Mouse (Mus musculus) kidney, embryonic 16.5 days (tissue): ENCODE data around the gene Slc9a1. TPM values are rescaled to one million over a fixed set of nuclear protein-coding genes. Genes with fewer than 3 reads are reported as not detected.

ENCODE experiments used
- ATAC-seq: fragments of 200-750 bp; cut with Nextera tagmentation; 2 replicates; pipeline ENCODE4 v1.8.0; 2017; ENCODE audit warnings: moderate TSS enrichment; ENCODE audit not compliant: low FRiP score, low TSS enrichment
- H3K27ac ChIP-seq: fragments of 300-500 bp; sonication (generic); 2 replicates; pipeline ENCODE4 v1.5.1; 2014; ENCODE audit warnings: low read length
- H3K27me3 ChIP-seq: fragments of 300-500 bp; sonication (generic); 2 replicates; pipeline ENCODE4 v1.6.1; 2014; ENCODE audit warnings: low read length, control low read depth, mixed read lengths; ENCODE audit not compliant: insufficient read depth
- H3K36me3 ChIP-seq: fragments of 300-500 bp; sonication (generic); 2 replicates; pipeline ENCODE4 v1.6.1; 2014; ENCODE audit warnings: low read length, control low read depth, mixed read lengths; ENCODE audit not compliant: insufficient read depth
- H3K4me1 ChIP-seq: fragments of 300-500 bp; sonication (generic); 2 replicates; pipeline ENCODE4 v1.6.1; 2014; ENCODE audit warnings: low read length, control low read depth, mixed read lengths; ENCODE audit not compliant: insufficient read depth
- H3K4me2 ChIP-seq: fragments of 300-500 bp; sonication (generic); replicated peaks from 2 replicates; pipeline ENCODE4 v1.6.1; 2014; ENCODE audit warnings: low read depth, low read length
- H3K4me3 ChIP-seq: fragments of 300-500 bp; sonication (generic); 2 replicates; pipeline ENCODE4 v1.5.1; 2014; ENCODE audit warnings: mild to moderate bottlenecking, low read length
- H3K9ac ChIP-seq: fragments of 300-500 bp; sonication (generic); replicated peaks from 2 replicates; pipeline ENCODE4 v1.6.1; 2014; ENCODE audit warnings: low read length
- H3K9me3 ChIP-seq: fragments of 300-500 bp; sonication (generic); 2 replicates; pipeline ENCODE4 v1.6.1; 2016; ENCODE audit warnings: low read length, control low read depth
- WGBS: fragments of 180-500 bp; shearing (Covaris S2); extraction: QIAGEN DNeasy Blood & Tissue Kit; methylation state at CpG from one replicate; pipeline ENCODE4 v1.1.7; 2014; 5-methylcytosine and 5-hydroxymethylcytosine counted together
- polyA plus RNA-seq: library from polyadenylated mRNA; unstranded; fragments of >200 nt; fragmentation: Nextera tagmentation; extraction: Ambion mirVana; gene quantifications from 2 replicates; pipeline ENCODE4 v1.2.1, GENCODE M21; 2015

The Slc9a1 gene
- polyA plus RNA-seq, 1 experiment from 2014 or later: 9.5 TPM

DNA sequence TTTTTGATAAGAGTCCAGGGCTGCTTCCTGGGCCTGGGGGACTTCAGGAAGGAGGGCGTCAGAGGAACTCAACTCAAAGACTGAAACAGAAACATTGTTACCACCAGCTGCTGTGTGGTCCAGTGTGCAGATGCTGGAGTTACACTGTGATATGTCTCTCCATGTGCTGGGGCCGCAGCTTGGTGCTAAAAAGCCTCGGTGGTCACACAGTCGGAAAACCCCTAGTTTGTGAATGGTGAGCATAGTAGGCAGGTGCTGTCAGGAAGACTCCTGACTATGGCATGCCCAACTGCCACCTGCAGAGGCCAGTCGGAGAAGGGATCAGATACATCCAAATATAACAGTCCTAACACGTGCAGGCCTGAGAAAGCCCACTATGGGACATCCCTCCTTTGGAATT is 54.2 kb downstream of the Slc9a1 start:
- WGBS: 74% methylated on average over 6 of the region's 6 CpGs
- Histone ChIP-seq H3K4me1 (no peaks in the 10 kb centered on the region), H3K4me2 (no peak overlapping the region), H3K36me3 (peaks cover 11% of the 10 kb centered on the region), H3K9ac (no peak overlapping the region), H3K9me3 (no peaks in the 10 kb centered on the region), H3K4me3 (no peak overlapping the region), H3K27me3 (no peaks in the 10 kb centered on the region), H3K27ac (no peak overlapping the region)
- ATAC-seq: no peak

DNA sequence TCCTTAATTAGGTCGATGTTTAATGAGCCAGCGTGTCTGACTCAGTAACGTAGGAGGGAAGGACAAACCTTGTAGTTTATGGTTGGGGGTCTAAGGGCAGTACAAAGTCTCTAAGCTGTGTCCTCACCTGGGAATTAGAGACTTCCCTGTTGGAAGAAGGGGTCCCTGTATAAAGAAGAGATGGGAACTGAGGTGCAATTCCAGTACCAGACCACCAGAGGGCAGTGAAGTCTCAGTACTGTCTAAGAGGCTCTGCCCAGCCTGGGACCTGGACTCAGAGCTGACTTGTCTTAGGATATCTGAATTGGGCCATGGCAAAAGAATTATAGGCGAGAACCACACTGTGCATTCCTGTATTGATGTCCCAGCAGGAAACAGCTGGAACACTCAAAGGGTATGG is 54.6 kb downstream of the Slc9a1 start:
- no peak overlapping the region for H3K9ac ChIP-seq
- ATAC-seq: peak; percentile 29; the same call in 1 of the 2 replicates
- no peaks in the 10 kb centered on the region for H3K9me3 ChIP-seq
- 35% methylated on average over 4 of the region's 4 CpGs for WGBS
- no peaks in the 10 kb centered on the region for H3K27me3 ChIP-seq
- no peak overlapping the region for H3K4me2 ChIP-seq
- H3K4me1 ChIP-seq: no peaks in the 10 kb centered on the region
- no peak overlapping the region for H3K4me3 ChIP-seq
- peaks cover 10% of the 10 kb centered on the region for H3K36me3 ChIP-seq
- H3K27ac ChIP-seq: no peak overlapping the region

DNA sequence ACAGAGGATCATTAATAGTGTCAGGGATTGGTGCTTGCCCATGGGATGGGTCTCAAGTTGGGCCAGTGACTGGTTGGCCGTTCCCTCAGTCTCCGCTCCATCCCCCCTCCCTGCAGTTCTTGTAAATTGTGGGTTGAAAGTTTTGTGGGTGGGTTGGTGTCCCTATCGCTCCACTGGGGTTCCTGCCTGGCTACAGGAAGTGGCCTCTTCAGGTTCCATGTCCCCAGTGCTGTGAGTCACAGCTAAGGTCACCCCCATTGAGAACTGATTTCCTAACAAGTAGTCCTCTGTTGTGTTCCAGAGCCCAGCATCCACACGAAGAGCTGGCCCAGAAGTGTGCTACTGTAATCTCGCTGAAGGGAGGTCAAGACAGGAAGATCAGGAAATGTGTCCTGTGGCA is 56.6 kb downstream of the Slc9a1 start:
- Histone ChIP-seq H3K4me3 (no peak overlapping the region), H3K36me3 (peaks cover 7% of the 10 kb centered on the region), H3K27ac (no peak overlapping the region), H3K27me3 (no peaks in the 10 kb centered on the region), H3K9ac (no peak overlapping the region), H3K4me2 (no peak overlapping the region), H3K4me1 (no peaks in the 10 kb centered on the region), H3K9me3 (no peaks in the 10 kb centered on the region)
- 75% methylated on average over 5 of the region's 5 CpGs for WGBS
- no peak for ATAC-seq

DNA sequence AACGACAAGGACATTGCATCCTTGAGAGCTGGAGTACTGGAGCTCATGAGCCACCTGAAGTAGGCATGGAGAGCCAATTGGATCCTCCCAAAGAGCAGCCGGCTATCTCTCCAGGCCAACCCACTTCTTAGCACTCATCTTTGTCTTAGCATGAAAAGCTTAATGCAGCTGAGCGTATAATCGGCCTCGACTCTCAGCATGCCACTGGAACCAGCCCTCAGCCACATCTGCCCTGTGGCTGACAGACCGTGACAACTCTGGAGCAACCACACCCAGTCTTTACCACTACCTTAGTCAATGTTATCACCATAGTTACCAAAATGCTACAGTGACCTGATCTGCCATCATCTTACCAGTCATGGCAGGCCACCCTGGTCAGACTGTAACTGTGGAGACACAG is 62.0 kb downstream of the Slc9a1 start:
- H3K9ac ChIP-seq: no peak overlapping the region
- no peaks in the 10 kb centered on the region for H3K4me1 ChIP-seq
- H3K4me3 ChIP-seq: no peak overlapping the region
- H3K9me3 ChIP-seq: no peaks in the 10 kb centered on the region
- 74% methylated on average over 6 of the region's 6 CpGs for WGBS
- no peak for ATAC-seq
- H3K36me3 ChIP-seq: no peaks in the 10 kb centered on the region
- no peak overlapping the region for H3K4me2 ChIP-seq
- H3K27ac ChIP-seq: no peak overlapping the region
- H3K27me3 ChIP-seq: no peaks in the 10 kb centered on the region

DNA sequence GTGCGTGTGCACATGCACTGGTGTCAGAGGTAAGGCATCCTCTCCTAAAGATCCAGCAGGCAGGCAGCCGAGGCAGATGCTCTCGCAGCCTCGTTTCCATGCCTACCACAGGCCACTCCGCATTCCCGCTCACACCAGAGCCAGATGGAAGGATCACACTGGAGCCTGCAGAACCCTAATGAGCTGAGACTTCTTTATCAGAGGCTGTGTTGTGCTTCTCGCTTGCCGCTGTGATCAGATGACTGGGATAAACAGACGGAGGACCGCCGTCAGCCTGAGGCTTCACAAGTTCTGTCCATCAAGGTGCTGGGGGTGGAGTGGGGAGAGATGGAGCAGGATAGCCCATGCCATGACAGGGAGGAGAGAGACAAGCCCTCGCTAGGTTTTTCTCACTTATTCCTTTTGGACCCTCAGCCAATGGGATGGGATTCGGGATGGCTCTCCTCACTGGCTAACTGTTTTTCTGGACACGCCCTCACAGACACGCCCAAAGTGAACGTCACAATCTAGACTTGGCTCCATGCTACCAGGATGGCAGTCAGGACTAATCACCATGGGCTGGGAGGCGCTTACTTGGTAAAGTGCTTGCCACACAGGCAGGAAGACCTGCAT is 63.2 kb downstream of the Slc9a1 start:
- H3K4me2 ChIP-seq: 0 out of 2 replicates have a peak overlapping the region, but pooled peaks have one; percentile 14
- no peaks in the 10 kb centered on the region for H3K4me1 ChIP-seq
- no peak for ATAC-seq
- H3K4me3 ChIP-seq: no peak overlapping the region
- H3K27ac ChIP-seq: no peak overlapping the region
- H3K36me3 ChIP-seq: no peaks in the 10 kb centered on the region
- no peak overlapping the region for H3K9ac ChIP-seq
- no peaks in the 10 kb centered on the region for H3K27me3 ChIP-seq
- WGBS: 18% methylated on average over 17 of the region's 17 CpGs
- H3K9me3 ChIP-seq: no peaks in the 10 kb centered on the region

DNA sequence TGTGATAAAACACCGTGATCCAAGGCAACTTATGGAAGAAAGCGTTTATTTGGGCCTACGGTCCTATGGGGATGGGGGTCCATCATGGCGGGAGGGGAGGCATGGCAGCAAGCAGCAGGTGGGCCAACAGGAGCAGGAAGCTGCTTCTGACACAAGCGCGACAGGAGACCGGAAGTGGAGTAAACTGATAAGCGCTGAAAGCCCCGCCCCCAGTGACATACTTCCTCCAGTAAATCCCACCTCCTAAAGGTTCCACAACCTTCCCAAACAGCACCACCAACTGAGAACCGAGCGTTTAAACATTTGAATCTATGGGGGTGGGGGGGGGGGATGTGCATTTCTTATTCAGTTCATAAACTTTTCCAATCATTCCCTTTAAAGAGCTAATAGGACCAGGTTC is 66.4 kb downstream of the Slc9a1 start:
- no peak overlapping the region for H3K27ac ChIP-seq
- no peak overlapping the region for H3K9ac ChIP-seq
- H3K4me1 ChIP-seq: peaks cover 16% of the 10 kb centered on the region
- no peaks in the 10 kb centered on the region for H3K27me3 ChIP-seq
- ATAC-seq: no peak
- no peaks in the 10 kb centered on the region for H3K36me3 ChIP-seq
- 97% methylated on average over 11 of the region's 11 CpGs for WGBS
- H3K9me3 ChIP-seq: no peaks in the 10 kb centered on the region
- no peak overlapping the region for H3K4me3 ChIP-seq
- H3K4me2 ChIP-seq: no peak overlapping the region

DNA sequence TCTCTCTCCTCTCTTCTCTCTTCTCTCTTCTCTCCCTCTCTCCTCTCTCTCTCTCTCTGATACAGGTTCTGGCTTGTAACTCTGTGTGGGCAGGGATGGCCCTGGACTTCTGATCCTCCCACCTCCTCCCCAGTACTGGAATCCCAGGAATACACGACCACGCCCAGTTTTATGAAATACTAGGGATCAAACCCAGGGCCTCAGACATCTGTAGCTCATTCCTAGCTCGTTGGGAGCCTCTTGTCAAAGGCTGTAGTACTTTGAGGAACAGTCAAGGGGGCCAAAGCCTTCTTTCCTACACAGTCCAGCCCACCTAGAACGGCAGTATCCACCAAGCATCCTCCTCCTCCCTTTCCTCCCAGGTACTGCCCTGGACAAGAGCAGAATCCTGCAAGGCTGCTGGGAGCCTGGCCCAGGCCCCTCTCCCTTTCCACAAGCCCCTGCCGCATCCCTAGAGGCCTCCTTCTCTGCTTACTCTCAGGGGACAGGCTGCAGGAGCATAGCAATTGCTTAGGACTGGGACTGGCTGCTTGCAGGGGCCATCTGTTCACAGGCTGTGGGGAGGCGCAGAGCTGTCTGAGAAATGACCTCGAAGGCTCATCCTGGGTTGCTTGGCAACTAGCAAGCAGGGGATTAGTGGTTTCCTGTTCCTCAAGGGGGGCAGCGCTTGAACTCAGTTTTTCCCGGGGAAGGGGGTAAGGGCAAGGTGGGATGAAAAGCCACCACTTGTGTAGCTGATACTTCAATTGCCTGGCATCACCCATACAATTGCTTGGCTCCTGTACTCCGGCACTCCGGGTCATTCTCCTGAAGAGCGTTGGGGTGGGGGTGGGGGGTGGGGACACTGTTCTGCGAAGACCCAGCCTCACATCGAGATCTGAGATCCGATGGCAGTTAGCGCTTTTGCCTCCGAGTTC is 70.2 kb downstream of the Slc9a1 start:
- Histone ChIP-seq H3K4me1 (peaks cover 16% of the 10 kb centered on the region), H3K9me3 (no peaks in the 10 kb centered on the region), H3K27ac (peak overlapping the region; percentile 8; the same call in 1 of the 2 replicates), H3K27me3 (no peaks in the 10 kb centered on the region), H3K4me3 (peak overlapping the region; percentile 16), H3K9ac (peak overlapping the region; percentile 27), H3K36me3 (no peaks in the 10 kb centered on the region), H3K4me2 (peak overlapping the region; percentile 50)
- ATAC-seq: peak; percentile 75; the same call in 1 of the 2 replicates
- WGBS: 9% methylated on average over 17 of the region's 17 CpGs

DNA sequence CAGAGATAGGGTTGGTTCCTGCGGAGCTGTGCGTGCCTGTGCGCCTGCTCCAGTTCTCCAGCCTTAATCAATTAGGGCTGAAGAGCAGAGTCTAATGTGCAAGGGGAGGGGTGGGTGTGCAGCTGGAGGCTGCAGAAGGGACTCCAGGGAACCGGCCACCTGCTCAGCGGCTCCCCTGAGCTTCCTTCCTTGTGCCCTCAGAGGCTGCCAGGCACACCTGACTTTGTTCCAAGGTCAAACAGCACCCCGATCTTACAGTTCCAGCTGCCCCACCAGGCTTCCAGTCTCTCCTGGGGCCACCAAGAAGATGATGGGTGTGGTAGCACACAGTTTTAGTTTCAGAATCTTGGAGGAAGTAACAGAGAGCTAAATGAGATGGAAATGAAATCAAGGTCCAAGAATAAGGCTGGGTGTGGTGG is 70.9 kb downstream of the Slc9a1 start:
- Histone ChIP-seq H3K27ac (0 out of 2 replicates have a peak overlapping the region, but pooled peaks have one; percentile 31), H3K9ac (peak overlapping the region; percentile 27; the same call in 1 of the 2 replicates), H3K4me2 (peak overlapping the region; percentile 50), H3K36me3 (no peaks in the 10 kb centered on the region), H3K4me1 (peaks cover 16% of the 10 kb centered on the region), H3K27me3 (no peaks in the 10 kb centered on the region), H3K9me3 (no peaks in the 10 kb centered on the region), H3K4me3 (peak overlapping the region; percentile 16)
- 10% methylated on average over 6 of the region's 6 CpGs for WGBS
- ATAC-seq: peak; percentile 47; the same call in 1 of the 2 replicates

DNA sequence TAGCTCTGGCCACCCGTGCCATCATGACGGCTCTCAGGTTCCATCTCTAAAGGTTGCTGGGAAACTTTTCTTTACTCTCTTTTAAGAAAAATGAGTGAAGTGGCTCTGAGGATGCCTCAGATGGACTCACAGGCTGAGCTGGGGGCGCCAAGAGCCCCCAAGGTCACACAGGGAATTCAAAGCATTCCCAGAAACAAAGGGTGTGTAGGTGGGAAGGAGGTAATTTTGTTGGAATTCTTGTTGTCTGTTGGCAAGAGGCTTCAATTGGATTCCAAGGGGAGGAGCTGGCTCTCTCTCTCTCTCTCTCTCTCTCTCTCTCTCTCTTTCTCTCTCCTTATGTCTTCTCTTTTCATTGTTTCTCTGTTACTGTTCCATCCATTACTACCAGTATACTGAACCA is 72.7 kb downstream of the Slc9a1 start:
- no peak overlapping the region for H3K9ac ChIP-seq
- peaks cover 16% of the 10 kb centered on the region for H3K4me1 ChIP-seq
- no peak for ATAC-seq
- H3K27ac ChIP-seq: no peak overlapping the region
- WGBS: 53% methylated on average over 3 of the region's 3 CpGs
- no peak overlapping the region for H3K4me3 ChIP-seq
- H3K4me2 ChIP-seq: no peak overlapping the region
- H3K9me3 ChIP-seq: no peaks in the 10 kb centered on the region
- no peaks in the 10 kb centered on the region for H3K27me3 ChIP-seq
- H3K36me3 ChIP-seq: no peaks in the 10 kb centered on the region

DNA sequence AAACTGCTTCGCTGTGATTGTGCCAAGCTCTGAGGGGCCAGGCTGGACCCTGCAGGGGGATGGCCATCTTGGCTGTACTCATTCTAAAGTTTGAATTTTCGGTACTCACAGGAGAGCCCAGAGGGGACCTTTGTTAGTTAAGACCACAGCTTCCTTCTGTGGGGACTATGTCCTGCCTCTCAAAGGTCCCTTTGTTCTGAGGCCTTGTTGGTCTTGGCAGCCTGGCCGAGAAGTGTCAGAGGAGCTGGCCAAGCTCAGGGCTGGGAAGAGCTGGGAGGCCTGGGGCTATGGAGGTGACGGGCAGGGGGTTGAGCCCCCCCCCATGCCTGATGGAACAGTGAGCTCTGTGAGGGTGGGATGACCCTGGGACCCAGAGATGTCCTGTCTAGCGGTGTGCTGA is 73.6 kb downstream of the Slc9a1 start:
- Histone ChIP-seq H3K27me3 (no peaks in the 10 kb centered on the region), H3K4me3 (no peak overlapping the region), H3K36me3 (no peaks in the 10 kb centered on the region), H3K27ac (no peak overlapping the region; the same call in 1 of the 2 replicates), H3K4me2 (no peak overlapping the region), H3K9me3 (no peaks in the 10 kb centered on the region), H3K9ac (no peak overlapping the region), H3K4me1 (peaks cover 16% of the 10 kb centered on the region)
- 58% methylated on average over 5 of the region's 5 CpGs for WGBS
- no peak for ATAC-seq
